Mouse (Mus musculus) limb, embryonic 12.5 days (tissue): ENCODE results near the gene Sim2. TPM values are rescaled to one million over a fixed set of nuclear protein-coding genes. Genes with fewer than 3 reads are reported as not detected.

Experiments used
- ATAC-seq: fragments of 200-750 bp; cut with Nextera tagmentation; 2 replicates; pipeline ENCODE4 v1.8.0; 2017; ENCODE audit warnings: low read depth, moderate TSS enrichment; ENCODE audit not compliant: insufficient number of reproducible peaks, insufficient read depth, low FRiP score, low TSS enrichment
- H3K27ac ChIP-seq: fragments of 300-500 bp; sonication (generic); 2 replicates; pipeline ENCODE4 v1.5.1; 2016; ENCODE audit warnings: mild to moderate bottlenecking, moderate library complexity
- H3K27me3 ChIP-seq: fragments of 300-500 bp; sonication (generic); 2 replicates; pipeline ENCODE4 v1.6.1; 2016; ENCODE audit warnings: mild to moderate bottlenecking, moderate library complexity
- H3K36me3 ChIP-seq: fragments of 300-500 bp; sonication (generic); 2 replicates; pipeline ENCODE4 v1.6.1; 2016; ENCODE audit warnings: mild to moderate bottlenecking, moderate library complexity
- H3K4me1 ChIP-seq: fragments of 300-500 bp; sonication (generic); replicated peaks from 2 replicates; pipeline ENCODE4 v1.6.1; 2016
- H3K4me2 ChIP-seq: fragments of 300-500 bp; sonication (generic); 2 replicates; pipeline ENCODE4 v1.6.1; 2016; ENCODE audit warnings: mild to moderate bottlenecking, moderate library complexity
- H3K4me3 ChIP-seq: fragments of 300-500 bp; sonication (generic); replicated peaks from 2 replicates; pipeline ENCODE4 v1.5.1; 2016; ENCODE audit warnings: mild to moderate bottlenecking
- H3K9ac ChIP-seq: fragments of 300-500 bp; sonication (generic); replicated peaks from 2 replicates; pipeline ENCODE4 v1.6.1; 2016; ENCODE audit warnings: mild to moderate bottlenecking, moderate library complexity
- H3K9me3 ChIP-seq: fragments of 300-500 bp; sonication (generic); 2 replicates; pipeline ENCODE4 v1.6.1; 2016; ENCODE audit warnings: mild to moderate bottlenecking, moderate library complexity
- WGBS: fragments of 180-500 bp; shearing (Covaris S2); methylation state at CpG from one replicate; pipeline ENCODE4 v1.1.7; 2016; 5-methylcytosine and 5-hydroxymethylcytosine counted together
- microRNA-seq: library from miRNA; unstranded; fragments of <30 nt; microRNA quantifications from one replicate; pipeline ENCODE4, GENCODE M21; 2017
- polyA plus RNA-seq: library from polyadenylated mRNA; unstranded; fragments of >200 nt; fragmentation: Nextera tagmentation; extraction: Ambion mirVana; gene quantifications from 2 replicates; pipeline ENCODE4 v1.2.1, GENCODE M21; 2016

Gene Sim2
- polyA plus RNA-seq, 1 experiment from 2014 or later, result 2.0 TPM

DNA sequence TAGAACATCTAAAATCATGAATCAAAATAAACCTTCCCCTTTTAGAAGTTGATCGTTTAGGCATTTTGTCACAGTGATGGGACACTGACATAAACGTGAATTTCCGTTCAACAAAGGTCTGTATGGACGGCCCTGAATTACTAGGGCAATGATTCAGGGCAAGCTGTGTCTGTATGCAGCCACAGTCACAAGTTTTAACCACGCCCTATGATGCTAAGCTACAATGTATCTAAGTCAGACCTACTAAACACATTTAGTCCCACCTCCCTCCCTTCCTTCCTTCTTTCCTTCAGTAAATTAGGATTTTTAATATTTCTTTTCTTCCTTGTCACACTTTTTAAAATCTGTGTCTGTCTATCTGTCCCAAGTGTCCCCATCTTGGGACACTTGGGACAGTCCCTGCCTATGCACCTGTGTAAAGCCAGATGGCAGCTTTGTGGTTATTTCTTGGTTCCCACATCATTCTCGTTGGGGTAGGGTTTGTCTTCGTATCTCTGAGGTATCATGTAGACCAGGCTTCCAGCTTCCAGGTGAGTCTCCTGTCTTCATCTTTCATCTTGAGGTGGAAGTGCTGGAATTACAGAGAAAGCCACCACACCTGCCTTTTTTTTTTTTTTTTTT, 90.7 kb downstream of the Sim2 start:
- no peaks in the 10 kb centered on the region for H3K36me3 ChIP-seq
- no peak for ATAC-seq

More for the DNA sequence above, 90.7 kb downstream of the Sim2 start:
- Histone ChIP-seq H3K27ac (no peak overlapping the region), H3K9ac (no peak overlapping the region), H3K4me3 (no peak overlapping the region), H3K27me3 (peaks cover 61% of the 10 kb centered on the region), H3K4me2 (no peak overlapping the region), H3K4me1 (peaks cover 27% of the 10 kb centered on the region), H3K9me3 (no peaks in the 10 kb centered on the region)
- WGBS, result 86% methylated on average over 7 of the region's 7 CpGs

Small RNA genes lying within 50 kb of the gene (microRNA-seq; reads per million reads assigned to microRNA genes)
- gene Gm23062, result not detected

Other genes starting within 250 kb of the Sim2 start
- gene Chaf1b, start 201.0 kb upstream of the Sim2 start, polyA plus RNA-seq, result 104 and 110 TPM in 2 replicates
- not detected in 2 replicates for gene Cldn14, start 76.1 kb upstream of the Sim2 start, polyA plus RNA-seq
- gene Hlcs, start 228.6 kb downstream of the Sim2 start, polyA plus RNA-seq, result 11.5 and 11.9 TPM in 2 replicates
- gene Ripply3, start 243.5 kb downstream of the Sim2 start, polyA plus RNA-seq, result 3.7 and 4.3 TPM in 2 replicates